Mouse (Mus musculus) cerebellum, adult 2 months (tissue): ENCODE results near the gene Galm.
A peak's percentile ranks its signal among the peaks of the same experiment; 100 is the strongest.

ENCODE experiments used
- CTCF ChIP-seq: fragments of 200-500 bp; IDR thresholded peaks from 2 replicates; pipeline ENCODE4 v1.5.1; 2011; ENCODE audit warnings: low read depth, mild to moderate bottlenecking, control low read depth, low read length, moderate library complexity, borderline replicate concordance; ENCODE audit not compliant: insufficient read depth
- POLR2A ChIP-seq: fragments of 200-500 bp; IDR thresholded peaks from 2 replicates; pipeline ENCODE4 v1.6.1; 2011; ENCODE audit warnings: low read length, control low read depth, borderline replicate concordance; ENCODE audit not compliant: insufficient read depth

- peak; percentile 97 for TF ChIP-seq CTCF
- TF ChIP-seq POLR2A, result no peak
Measured at GRCm38 (mm10) chr17:80179959-80180358, 52.7 kb downstream of the Galm start.
